Mouse (Mus musculus): ENCODE measurements at regions not wholly inside any gene's neighbourhood (a gene's known extent, or its start where the extent isn't known, plus 50 kb on each side); places are given as distances from the start of the nearest gene placed in this dataset.

DNA sequence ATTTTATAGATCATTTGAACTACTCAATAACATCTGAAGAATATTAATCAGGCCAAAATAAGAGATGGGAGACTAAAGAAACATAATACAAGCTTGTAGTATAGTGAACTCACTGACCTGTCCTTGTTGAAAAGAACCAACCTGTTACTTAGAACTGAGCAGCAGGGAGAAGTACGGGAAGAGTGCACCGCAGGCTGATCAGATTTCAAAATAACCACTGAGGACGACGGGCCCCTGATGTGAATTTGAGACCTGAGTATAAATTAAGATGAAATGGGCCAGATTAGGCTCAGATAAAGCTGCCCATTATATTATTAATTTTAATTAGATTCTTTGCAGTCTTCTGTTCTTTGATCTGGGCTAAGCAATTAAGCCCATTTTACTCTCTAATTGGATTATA, 391.2 kb upstream of the Tyrp1 start:
- TF ChIP-seq POLR2A (IDR thresholded peaks at IDR 0.05; ENCODE audit: extremely low read depth, insufficient read depth, low read length) (no peak), CTCF (IDR thresholded peaks at IDR 0.05; ENCODE audit: low read depth, low read length) (no peak)
- 82% methylated on average over 4 of the region's 4 CpGs for WGBS
- Histone ChIP-seq H3K36me3 (ENCODE audit: control insufficient read depth, insufficient read depth, low read length) (no peaks in the 10 kb centered on the region), H3K4me1 (ENCODE audit: control insufficient read depth, insufficient read depth, low read length) (no peaks in the 10 kb centered on the region), H3K9ac (ENCODE audit: low read depth, low read length) (no peak overlapping the region), H3K4me3 (ENCODE audit: insufficient read depth, low read depth, low read length) (no peak overlapping the region), H3K27ac (replicated peaks; ENCODE audit: insufficient read depth, low read depth, low read length) (no peak overlapping the region), H3K79me2 (ENCODE audit: control insufficient read depth, insufficient read depth, low read length) (no peaks in the 10 kb centered on the region), H3K27me3 (ENCODE audit: control insufficient read depth, insufficient read depth, low read length) (no peaks in the 10 kb centered on the region)
- no peak for DNase-seq (ENCODE audit: extremely low read depth, low read depth, low spot score)

DNA sequence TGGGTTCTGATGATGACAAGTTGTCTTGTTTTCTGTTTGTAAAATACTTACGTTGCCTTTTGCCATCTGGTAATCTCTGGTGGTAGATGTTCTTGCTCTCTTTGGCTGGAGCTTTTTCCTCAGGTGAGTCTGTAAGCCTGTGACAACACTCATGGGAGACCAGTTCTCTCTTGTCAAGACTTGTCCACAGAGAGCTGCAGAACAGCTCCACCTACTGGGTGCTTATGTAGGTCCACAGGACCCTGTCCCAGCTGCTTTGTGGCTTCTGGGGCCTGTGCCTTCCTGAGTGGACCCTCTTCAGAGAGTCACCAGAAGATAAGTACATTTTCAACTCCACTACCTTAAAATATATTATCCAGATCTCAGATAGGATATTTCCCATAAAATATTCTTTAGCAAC, 370.3 kb upstream of the Tyrp1 start:
- Histone ChIP-seq H3K36me3 (ENCODE audit: control insufficient read depth, insufficient read depth, low read length) (no peaks in the 10 kb centered on the region), H3K27me3 (ENCODE audit: control insufficient read depth, insufficient read depth, low read length) (no peaks in the 10 kb centered on the region), H3K4me1 (ENCODE audit: control insufficient read depth, insufficient read depth, low read length) (no peaks in the 10 kb centered on the region), H3K4me3 (ENCODE audit: insufficient read depth, low read depth, low read length) (no peak overlapping the region), H3K79me2 (ENCODE audit: control insufficient read depth, insufficient read depth, low read length) (no peaks in the 10 kb centered on the region), H3K27ac (replicated peaks; ENCODE audit: insufficient read depth, low read depth, low read length) (no peak overlapping the region), H3K9ac (ENCODE audit: low read depth, low read length) (no peak overlapping the region)
- no peak for DNase-seq (ENCODE audit: extremely low read depth, low read depth, low spot score)
- WGBS, result 77% methylated on average over 1 of the region's 1 CpGs
- no peak for TF ChIP-seq CTCF (IDR thresholded peaks at IDR 0.05; ENCODE audit: low read depth, low read length)
- no peak for TF ChIP-seq POLR2A (IDR thresholded peaks at IDR 0.05; ENCODE audit: extremely low read depth, insufficient read depth, low read length)

DNA sequence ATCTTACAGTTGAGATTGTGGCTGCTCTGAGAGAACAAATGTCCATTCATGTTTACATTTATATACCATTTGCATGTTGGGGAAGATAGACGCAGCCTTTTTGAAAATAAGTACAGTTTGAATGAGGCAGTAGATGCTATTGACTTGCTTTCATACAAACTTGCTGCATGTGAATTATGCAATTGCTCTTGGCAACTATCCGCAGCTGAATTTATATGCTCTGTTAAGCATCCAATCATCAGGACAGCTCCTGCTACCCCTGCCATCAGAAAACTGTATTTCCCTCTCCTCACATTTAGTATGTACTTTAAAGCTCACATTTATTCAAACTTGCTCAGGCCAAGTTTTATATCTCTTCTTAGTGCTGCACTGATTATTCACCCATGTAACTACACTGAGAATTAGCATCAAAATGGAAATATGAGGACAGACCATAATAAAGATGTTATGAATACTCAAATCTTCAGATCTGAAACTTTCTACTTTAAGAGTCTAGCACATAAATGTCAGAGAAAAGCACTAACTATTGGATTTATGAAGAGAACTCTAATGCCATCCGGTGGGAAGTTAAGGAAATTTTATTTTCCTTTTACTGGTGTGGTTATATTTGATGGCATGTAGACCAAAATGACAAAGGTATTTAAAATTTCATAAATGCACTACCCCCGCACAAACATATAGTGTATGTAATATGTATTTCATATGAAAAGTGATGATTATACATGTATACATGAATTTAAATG, 358.0 kb upstream of the Tyrp1 start:
- no peak overlapping the region for H3K27ac ChIP-seq (replicated peaks; ENCODE audit: insufficient read depth, low read depth, low read length)
- WGBS, result 85% methylated on average over 4 of the region's 4 CpGs

GRCm38 (mm10) chr4:80515087-80515486, 318.8 kb upstream of the Tyrp1 start:
- no peaks in the 10 kb centered on the region for H3K4me1 ChIP-seq (ENCODE audit: control insufficient read depth, insufficient read depth, low read length)
- DNase-seq (ENCODE audit: extremely low read depth, low read depth, low spot score), result no peak
- WGBS, result 85% methylated on average over 2 of the region's 2 CpGs
- no peak overlapping the region for H3K9ac ChIP-seq (ENCODE audit: low read depth, low read length)
- H3K27ac ChIP-seq (replicated peaks; ENCODE audit: insufficient read depth, low read depth, low read length), result no peak overlapping the region
- H3K79me2 ChIP-seq (ENCODE audit: control insufficient read depth, insufficient read depth, low read length), result no peaks in the 10 kb centered on the region
- H3K27me3 ChIP-seq (ENCODE audit: control insufficient read depth, insufficient read depth, low read length), result no peaks in the 10 kb centered on the region
- no peaks in the 10 kb centered on the region for H3K36me3 ChIP-seq (ENCODE audit: control insufficient read depth, insufficient read depth, low read length)
- TF ChIP-seq POLR2A (IDR thresholded peaks at IDR 0.05; ENCODE audit: extremely low read depth, insufficient read depth, low read length) (no peak), CTCF (IDR thresholded peaks at IDR 0.05; ENCODE audit: low read depth, low read length) (no peak)
- H3K4me3 ChIP-seq (ENCODE audit: insufficient read depth, low read depth, low read length), result no peak overlapping the region

More for the DNA sequence above, 358.0 kb upstream of the Tyrp1 start:
- H3K79me2 ChIP-seq (ENCODE audit: control insufficient read depth, insufficient read depth, low read length), result no peaks in the 10 kb centered on the region
- no peaks in the 10 kb centered on the region for H3K27me3 ChIP-seq (ENCODE audit: control insufficient read depth, insufficient read depth, low read length)
- TF ChIP-seq POLR2A (IDR thresholded peaks at IDR 0.05; ENCODE audit: extremely low read depth, insufficient read depth, low read length) (no peak), CTCF (IDR thresholded peaks at IDR 0.05; ENCODE audit: low read depth, low read length) (no peak)
- no peaks in the 10 kb centered on the region for H3K36me3 ChIP-seq (ENCODE audit: control insufficient read depth, insufficient read depth, low read length)
- no peak for DNase-seq (ENCODE audit: extremely low read depth, low read depth, low spot score)
- H3K4me3 ChIP-seq (ENCODE audit: insufficient read depth, low read depth, low read length), result no peak overlapping the region
- no peaks in the 10 kb centered on the region for H3K4me1 ChIP-seq (ENCODE audit: control insufficient read depth, insufficient read depth, low read length)
- H3K9ac ChIP-seq (ENCODE audit: low read depth, low read length), result no peak overlapping the region

DNA sequence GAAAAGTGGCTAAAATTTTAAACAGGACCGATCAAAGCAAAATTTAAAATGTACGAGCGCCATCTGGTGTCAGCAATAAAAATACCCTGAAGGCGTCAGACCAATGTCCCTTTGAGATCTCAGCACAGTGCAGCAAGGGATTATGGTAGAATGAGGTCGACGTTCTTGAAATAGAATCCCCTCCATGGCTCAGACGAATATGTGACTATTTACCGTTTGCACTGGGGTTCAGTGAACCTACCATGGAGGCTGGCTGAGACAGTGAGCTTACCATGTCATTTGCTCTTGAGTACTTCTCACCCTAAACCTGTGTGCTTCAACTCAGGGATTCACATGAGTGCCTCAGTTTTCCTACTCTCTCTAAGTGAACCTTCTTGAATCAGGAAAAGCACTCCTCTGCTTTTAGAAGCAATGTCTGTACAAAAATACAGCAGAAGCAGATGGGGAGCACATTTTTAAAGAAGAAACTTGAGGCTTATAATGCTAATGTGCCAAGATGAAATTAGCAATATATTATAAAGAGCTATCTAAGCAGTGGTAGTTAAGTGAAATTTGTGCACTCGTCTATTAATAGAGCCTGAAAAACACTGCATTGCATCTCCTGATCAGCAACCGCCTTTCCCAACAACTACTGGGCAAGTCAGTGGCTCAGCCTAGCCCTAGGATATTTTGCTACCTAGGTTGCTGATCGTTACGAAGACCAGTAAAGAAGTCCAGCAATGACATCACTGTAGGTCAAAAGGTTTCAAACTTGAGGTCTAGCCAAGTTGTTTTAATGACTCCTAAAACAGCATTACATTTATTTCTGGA, 316.2 kb upstream of the Tyrp1 start:
- WGBS, result 22% methylated on average over 12 of the region's 12 CpGs
- DNase-seq (ENCODE audit: extremely low read depth, low read depth, low spot score), result peak; percentile 19
- Histone ChIP-seq H3K4me3 (ENCODE audit: insufficient read depth, low read depth, low read length) (no peak overlapping the region), H3K27ac (replicated peaks; ENCODE audit: insufficient read depth, low read depth, low read length) (no peak overlapping the region), H3K27me3 (ENCODE audit: control insufficient read depth, insufficient read depth, low read length) (no peaks in the 10 kb centered on the region), H3K4me1 (ENCODE audit: control insufficient read depth, insufficient read depth, low read length) (no peaks in the 10 kb centered on the region), H3K36me3 (ENCODE audit: control insufficient read depth, insufficient read depth, low read length) (no peaks in the 10 kb centered on the region), H3K9ac (ENCODE audit: low read depth, low read length) (no peak overlapping the region), H3K79me2 (ENCODE audit: control insufficient read depth, insufficient read depth, low read length) (no peaks in the 10 kb centered on the region)
- no peak for TF ChIP-seq POLR2A (IDR thresholded peaks at IDR 0.05; ENCODE audit: extremely low read depth, insufficient read depth, low read length)
- peak; percentile 31 for TF ChIP-seq CTCF (IDR thresholded peaks at IDR 0.05; ENCODE audit: low read depth, low read length)

- Histone ChIP-seq H3K4me3 (ENCODE audit: insufficient read depth, low read depth, low read length) (no peak overlapping the region), H3K27me3 (ENCODE audit: control insufficient read depth, insufficient read depth, low read length) (no peaks in the 10 kb centered on the region), H3K27ac (replicated peaks; ENCODE audit: insufficient read depth, low read depth, low read length) (no peak overlapping the region), H3K9ac (ENCODE audit: low read depth, low read length) (no peak overlapping the region), H3K36me3 (ENCODE audit: control insufficient read depth, insufficient read depth, low read length) (no peaks in the 10 kb centered on the region), H3K4me1 (ENCODE audit: control insufficient read depth, insufficient read depth, low read length) (no peaks in the 10 kb centered on the region), H3K79me2 (ENCODE audit: control insufficient read depth, insufficient read depth, low read length) (no peaks in the 10 kb centered on the region)
- TF ChIP-seq CTCF (IDR thresholded peaks at IDR 0.05; ENCODE audit: low read depth, low read length), result no peak
- no peak for TF ChIP-seq POLR2A (IDR thresholded peaks at IDR 0.05; ENCODE audit: extremely low read depth, insufficient read depth, low read length)
- DNase-seq (ENCODE audit: extremely low read depth, low read depth, low spot score), result no peak
These were observed 315.3 kb upstream of the Tyrp1 start for GRCm38 (mm10) chr4:80518589-80518988.
